Mouse (Mus musculus): ENCODE measurements around the gene Atp6v0d1.

- TF ChIP-seq CTCF (IDR thresholded peaks at IDR 0.05; ENCODE audit: insufficient read depth, low read depth, low read length), result no peak
- TF ChIP-seq POLR2A (IDR thresholded peaks at IDR 0.05; ENCODE audit: insufficient read depth, low read depth, low read length), result no peak
Observed at GRCm38 (mm10) chr8:105562863-105563262, 3.0 kb downstream of the Atp6v0d1 start.

Data from olfactory bulb, adult 2 months (tissue).